Mouse (Mus musculus) CH12.LX (cell line): ENCODE measurements around the gene Gm37240.

ENCODE experiments used
- CHD2 ChIP-seq: IDR thresholded peaks from 2 replicates; pipeline ENCODE4 v1.6.1; 2011; ENCODE audit warnings: low read length, improper control_type of control experiment
- CTCF ChIP-seq, 2 experiments: IDR thresholded peaks in 1 of 2; conservative IDR thresholded peaks in 1 of 2; 2 replicates each; pipeline ENCODE4 v1.5.1; 2011 to 2012; ENCODE audit warnings: low read depth in 2 of 2, low read length in 2 of 2, improper control_type of control experiment in 1 of 2, inconsistent platforms in 1 of 2, mild to moderate bottlenecking in 1 of 2, moderate library complexity in 1 of 2
- EP300 ChIP-seq: IDR thresholded peaks from 2 replicates; pipeline ENCODE4 v1.6.1; 2011; ENCODE audit warnings: low read length, improper control_type of control experiment
- MAFK ChIP-seq: IDR thresholded peaks from 2 replicates; pipeline ENCODE4 v1.6.1; 2011; ENCODE audit warnings: low read length, improper control_type of control experiment; ENCODE audit not compliant: insufficient replicate concordance
- MAX ChIP-seq: IDR thresholded peaks from 2 replicates; pipeline ENCODE4 v1.6.1; 2011; ENCODE audit warnings: low read length, improper control_type of control experiment
- MEF2A ChIP-seq: IDR thresholded peaks from 2 replicates; pipeline ENCODE4 v1.6.1; 2014; ENCODE audit warnings: low read depth, mild to moderate bottlenecking, inconsistent platforms, low read length, improper control_type of control experiment, borderline replicate concordance
- POLR2A ChIP-seq: IDR thresholded peaks from 2 replicates; pipeline ENCODE4 v1.6.1; 2011; ENCODE audit warnings: low read depth, mild to moderate bottlenecking, improper control_type of control experiment, low read length
- RAD21 ChIP-seq: IDR thresholded peaks from 2 replicates; pipeline ENCODE4 v1.6.1; 2011; ENCODE audit warnings: low read depth, mild to moderate bottlenecking, low read length, improper control_type of control experiment, moderate library complexity
- SMC3 ChIP-seq: IDR thresholded peaks from 2 replicates; pipeline ENCODE4 v1.6.1; 2011; ENCODE audit warnings: low read depth, low read length, improper control_type of control experiment
- ZC3H11A ChIP-seq: IDR thresholded peaks from 2 replicates; pipeline ENCODE4 v1.6.1; 2012; ENCODE audit warnings: low read depth, mild to moderate bottlenecking, inconsistent platforms, low read length, improper control_type of control experiment
- ZKSCAN1 ChIP-seq: IDR thresholded peaks from 2 replicates; pipeline ENCODE4 v1.6.1; 2012; ENCODE audit warnings: low read depth, inconsistent platforms, low read length, improper control_type of control experiment, borderline replicate concordance

GRCm38 (mm10) chr3:85159631-85160030 lies 727.7 kb downstream of the Gm37240 start:
- TF ChIP-seq EP300 (no peak), CTCF (conservative IDR thresholded peaks at IDR 0.05 in 1 of 2, IDR thresholded peaks at IDR 0.05 in 1 of 2; ENCODE audit: low read depth in 2 of 2, low read length in 2 of 2) (no peak), RAD21 (no peak), POLR2A (no peak), ZKSCAN1 (no peak), MAFK (no peak), MEF2A (no peak), MAX (no peak), CHD2 (no peak), ZC3H11A (no peak), SMC3 (no peak)
